Mouse (Mus musculus): ENCODE measurements around the gene Gpn3. TPM values are rescaled to one million over a fixed set of nuclear protein-coding genes. Genes with fewer than 3 reads are reported as not detected.

Gene Gpn3
- polyA plus RNA-seq, 1 experiment from 2014 or later, result 67.7 TPM

Other genes with a start within 250 kb of the Gpn3 start
- 0.12 TPM in 1 of 2 replicates, not detected in the other for gene Ccdc63, start 231.1 kb upstream of the Gpn3 start, polyA plus RNA-seq (2016; fragmentation: Nextera tagmentation; extraction: Ambion mirVana)
- gene Ppp1cc, start 213.6 kb upstream of the Gpn3 start, polyA plus RNA-seq (2016; fragmentation: Nextera tagmentation; extraction: Ambion mirVana), result 311 and 319 TPM in 2 replicates
- gene Hvcn1, start 165.1 kb upstream of the Gpn3 start, polyA plus RNA-seq (2016; fragmentation: Nextera tagmentation; extraction: Ambion mirVana), result 9.6 and 11.9 TPM in 2 replicates
- gene Tctn1, start 107.4 kb upstream of the Gpn3 start, polyA plus RNA-seq (2016; fragmentation: Nextera tagmentation; extraction: Ambion mirVana), result 5.2 and 6.0 TPM in 2 replicates
- gene Pptc7, start 87.5 kb upstream of the Gpn3 start, polyA plus RNA-seq (2016; fragmentation: Nextera tagmentation; extraction: Ambion mirVana), result 6.5 and 8.4 TPM in 2 replicates
- 8.1 and 9.7 TPM in 2 replicates for gene Rad9b, start 17.6 kb upstream of the Gpn3 start, polyA plus RNA-seq (2016; fragmentation: Nextera tagmentation; extraction: Ambion mirVana)
- 211 and 225 TPM in 2 replicates for gene Vps29, start 17.5 kb upstream of the Gpn3 start, polyA plus RNA-seq (2016; fragmentation: Nextera tagmentation; extraction: Ambion mirVana)
- 90.4 and 109 TPM in 2 replicates for gene Fam216a, start 488 bp downstream of the Gpn3 start, polyA plus RNA-seq (2016; fragmentation: Nextera tagmentation; extraction: Ambion mirVana)
- 90.2 and 97.9 TPM in 2 replicates for gene Arpc3, start 20.0 kb downstream of the Gpn3 start, polyA plus RNA-seq (2016; fragmentation: Nextera tagmentation; extraction: Ambion mirVana)
- gene Anapc7, start 49.8 kb downstream of the Gpn3 start, polyA plus RNA-seq (2016; fragmentation: Nextera tagmentation; extraction: Ambion mirVana), result 52.0 and 54.8 TPM in 2 replicates
- gene Atp2a2, start 130.3 kb downstream of the Gpn3 start, polyA plus RNA-seq (2016; fragmentation: Nextera tagmentation; extraction: Ambion mirVana), result 38.8 and 41.9 TPM in 2 replicates
- 39.6 and 45.3 TPM in 2 replicates for gene Ift81, start 242.6 kb downstream of the Gpn3 start, polyA plus RNA-seq (2016; fragmentation: Nextera tagmentation; extraction: Ambion mirVana)